Mouse (Mus musculus) layer of hippocampus, adult 18-20 months (tissue): ENCODE results near the gene Tjp1. TPM values are rescaled to one million over a fixed set of nuclear protein-coding genes. Genes with fewer than 3 reads are reported as not detected.

Experiments used
- DNase-seq, 2 experiments: peaks; one replicate each; pipeline ENCODE4 v3.0.0; 2022; ENCODE audit warnings: low spot score in 2 of 2
- total RNA-seq, 2 experiments: library from RNA; stranded (reverse); gene quantifications; 2 replicates each; pipeline ENCODE4 v1.2.3; 2021

Gene Tjp1
- total RNA-seq, 2 experiments from 2014 or later: 128 to 151 TPM

- DNase-seq: peak in 1 of 2 experiments; percentile 40
These were observed 38.4 kb downstream of the Tjp1 start for GRCm38 (mm10) chr7:65489195-65489594.

GRCm38 (mm10) chr7:65486259-65486681 lies 41.3 kb downstream of the Tjp1 start:
- no peak for DNase-seq

GRCm38 (mm10) chr7:65484170-65484778 lies 43.3 kb downstream of the Tjp1 start:
- DNase-seq: no peak

- DNase-seq: no peak
These were observed 45.4 kb downstream of the Tjp1 start for GRCm38 (mm10) chr7:65482216-65482615.

DNA sequence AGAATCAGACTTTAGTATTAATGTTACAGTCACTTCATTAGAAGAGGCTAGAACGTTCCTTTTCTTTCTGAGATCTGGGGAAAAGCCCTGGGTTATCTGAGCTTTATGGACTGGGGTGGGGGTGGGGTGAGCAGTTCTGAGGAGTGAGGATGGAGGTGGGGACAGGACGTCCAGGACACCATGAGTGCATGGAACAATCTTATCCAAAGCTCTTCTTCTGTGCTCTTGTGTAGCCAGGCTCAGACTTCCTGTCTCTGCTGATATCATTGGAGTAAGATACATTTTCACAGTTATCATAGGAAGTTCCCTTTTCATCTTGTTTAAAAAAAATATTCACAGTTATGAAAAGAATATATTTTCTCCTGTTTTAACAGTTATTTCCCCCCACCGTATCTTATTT lies 55.5 kb downstream of the Tjp1 start:
- no peak for DNase-seq

GRCm38 (mm10) chr7:65471406-65471805 lies 56.2 kb downstream of the Tjp1 start:
- DNase-seq: no peak

GRCm38 (mm10) chr7:65470214-65470613 lies 57.4 kb downstream of the Tjp1 start:
- DNase-seq: no peak

- no peak for DNase-seq
These were observed 57.9 kb downstream of the Tjp1 start for GRCm38 (mm10) chr7:65469666-65470065.

- no peak for DNase-seq
These were observed 59.4 kb downstream of the Tjp1 start for GRCm38 (mm10) chr7:65468191-65468590.

DNA sequence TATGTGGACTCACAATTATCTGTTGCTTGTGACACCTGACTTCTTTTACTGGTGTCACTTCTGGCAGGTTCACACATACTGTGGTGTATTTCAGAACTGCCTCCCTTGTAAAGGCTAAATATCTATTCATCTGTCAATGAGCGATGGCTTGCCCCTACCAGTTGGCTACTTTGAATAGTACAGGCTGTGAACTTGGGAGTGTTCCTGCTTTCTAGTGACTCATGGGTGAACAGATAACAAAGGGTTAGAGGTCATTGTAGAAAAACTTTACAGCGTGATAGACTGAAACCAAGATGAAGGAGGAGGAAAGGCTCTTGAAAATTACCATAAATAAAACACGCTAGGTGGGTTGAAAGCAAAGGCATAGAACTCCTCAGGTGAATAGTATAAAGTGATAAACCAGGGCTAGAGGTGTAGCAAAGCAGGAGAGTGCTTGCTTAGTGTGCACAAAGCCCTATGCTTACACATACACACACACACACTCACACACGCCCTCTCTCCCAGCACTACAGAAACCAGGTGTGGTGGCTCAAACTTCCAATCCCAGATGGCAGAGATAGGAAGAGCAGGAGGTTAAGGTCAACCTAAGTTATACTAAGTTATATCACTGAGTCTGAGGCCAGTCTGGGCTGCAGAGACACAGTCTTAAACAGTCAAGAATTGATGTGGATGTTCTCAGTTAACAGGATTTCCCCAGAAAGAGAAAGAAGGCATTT lies 60.1 kb downstream of the Tjp1 start:
- no peak for DNase-seq

DNA sequence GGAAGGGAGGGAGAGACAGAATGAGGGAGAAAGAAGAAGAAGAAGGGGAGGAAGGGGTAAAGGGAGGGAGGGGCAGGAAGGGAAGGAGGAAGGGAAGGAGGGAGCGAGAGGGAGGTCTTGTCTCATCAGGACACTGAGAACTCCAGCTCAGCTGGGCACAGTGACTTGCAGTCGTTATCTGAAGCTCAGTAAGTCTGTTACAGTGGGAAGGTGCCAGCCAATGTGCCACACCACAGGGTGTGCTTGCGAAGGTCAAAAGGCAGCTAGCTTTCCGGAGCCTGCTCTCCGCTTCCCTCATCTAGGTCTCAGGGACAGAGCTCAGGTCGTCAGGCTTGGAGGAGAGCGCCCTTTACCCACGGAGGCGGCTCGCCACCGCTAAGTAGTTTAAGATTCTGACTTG lies 61.4 kb downstream of the Tjp1 start:
- no peak for DNase-seq

GRCm38 (mm10) chr7:65464518-65465037 lies 63.0 kb downstream of the Tjp1 start:
- no peak for DNase-seq

- DNase-seq: no peak
These were observed 64.1 kb downstream of the Tjp1 start for GRCm38 (mm10) chr7:65463438-65463837.

DNA sequence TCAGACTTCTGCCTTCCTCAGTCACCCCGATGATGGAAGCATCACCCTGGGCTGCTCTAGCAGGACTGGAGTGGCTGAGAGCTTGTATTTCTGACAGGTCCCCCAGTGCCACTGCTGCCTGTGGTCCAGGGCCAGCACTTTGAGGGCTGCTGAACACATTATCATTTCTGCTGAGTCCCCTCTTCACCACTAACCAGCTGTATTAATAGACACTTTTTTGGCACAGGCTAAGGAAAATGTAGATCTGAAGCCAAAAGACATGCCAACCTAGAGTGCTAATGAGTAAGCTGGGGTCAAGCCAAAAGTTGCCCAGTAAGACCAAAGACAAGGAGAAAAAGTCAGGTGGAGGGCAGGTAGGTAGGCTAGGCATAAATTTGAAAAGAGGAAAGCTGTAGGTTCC lies 66.2 kb downstream of the Tjp1 start:
- no peak for DNase-seq

DNA sequence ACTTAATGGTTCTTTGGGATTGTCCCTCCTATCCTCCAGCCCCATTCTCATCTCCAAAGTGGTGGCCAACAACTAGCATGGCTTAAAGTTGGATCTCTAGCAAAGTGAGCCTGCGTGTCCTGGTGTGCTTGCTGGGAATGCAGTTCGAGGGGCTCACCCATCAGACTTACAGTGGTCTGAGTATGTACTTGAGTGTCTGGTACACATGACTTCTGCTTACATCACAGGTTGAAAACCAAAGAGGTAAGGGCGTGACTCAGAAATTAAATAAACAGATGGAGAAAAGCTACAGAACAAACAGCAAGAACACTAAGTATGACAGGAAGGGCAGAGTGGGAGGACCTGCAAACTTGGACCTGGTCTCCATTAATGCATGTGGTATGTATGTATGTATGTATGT lies 67.4 kb downstream of the Tjp1 start:
- no peak for DNase-seq

GRCm38 (mm10) chr7:65456031-65456430 lies 71.5 kb downstream of the Tjp1 start:
- no peak for DNase-seq

DNA sequence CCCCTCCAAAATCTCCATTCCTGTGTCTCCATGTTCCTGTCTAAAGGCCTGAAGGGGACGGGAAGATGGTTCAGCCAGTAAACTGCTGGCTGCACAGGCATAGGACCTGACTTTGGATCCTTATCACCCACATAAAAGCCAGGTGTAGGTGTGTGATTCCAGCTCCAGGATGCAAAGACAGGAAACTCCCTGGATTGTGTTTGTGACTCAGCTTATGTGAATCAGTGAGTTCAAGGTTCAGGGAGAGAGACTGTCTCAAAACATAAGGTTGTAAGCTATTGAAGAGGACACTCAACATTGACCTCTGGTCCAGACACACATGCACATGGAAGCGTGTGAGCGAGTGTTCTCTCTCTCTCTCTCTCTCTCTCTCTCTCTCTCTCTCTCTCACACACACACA lies 72.4 kb downstream of the Tjp1 start:
- no peak for DNase-seq

GRCm38 (mm10) chr7:65454269-65454668 lies 73.3 kb downstream of the Tjp1 start:
- DNase-seq: no peak

DNA sequence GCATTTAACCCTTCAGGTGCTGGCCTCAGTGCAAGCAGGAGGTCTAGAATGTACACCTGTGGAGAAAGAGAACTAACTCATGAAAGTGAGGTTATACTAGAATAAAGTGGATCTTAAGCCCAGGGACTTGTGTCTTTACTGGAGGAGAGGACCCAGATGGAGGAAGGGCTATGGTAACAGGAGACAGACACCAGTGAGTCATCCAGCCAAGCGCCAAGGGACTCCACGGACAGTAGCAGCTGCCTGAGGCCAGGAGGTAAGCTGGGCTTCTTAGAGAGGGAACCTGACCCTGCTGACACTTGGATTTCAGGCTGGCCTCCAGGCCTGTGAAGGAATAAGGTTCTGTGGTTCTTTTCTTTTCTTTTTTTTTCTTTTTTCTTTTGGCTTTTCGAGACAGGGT lies 75.3 kb downstream of the Tjp1 start:
- DNase-seq: no peak

GRCm38 (mm10) chr7:65450158-65450557 lies 77.4 kb downstream of the Tjp1 start:
- peak in 1 of 2 experiments; percentile 53 for DNase-seq

- no peak for DNase-seq
These were observed 86.1 kb downstream of the Tjp1 start for GRCm38 (mm10) chr7:65441505-65441904.

- DNase-seq: no peak
These were observed 88.1 kb downstream of the Tjp1 start for GRCm38 (mm10) chr7:65439518-65439917.

DNA sequence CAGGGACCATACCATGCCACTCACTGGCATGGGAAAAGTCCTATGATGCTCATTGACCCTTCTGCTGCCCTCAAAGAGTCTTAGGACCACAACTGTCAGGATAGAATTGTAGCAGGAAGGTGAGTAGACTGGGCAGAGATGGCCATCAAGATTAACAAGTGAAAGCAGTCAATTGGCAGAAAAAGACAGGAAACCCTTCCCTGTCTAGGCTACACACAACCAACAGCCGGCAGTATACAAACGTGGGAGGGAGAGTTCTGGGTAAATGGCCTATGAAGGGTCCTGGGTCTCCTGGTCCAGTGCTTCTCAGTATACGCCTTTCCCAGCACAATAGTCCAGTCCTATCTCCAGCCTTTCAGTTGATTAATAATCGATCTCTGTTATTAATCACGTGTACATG lies 89.4 kb downstream of the Tjp1 start:
- no peak for DNase-seq
